Mouse (Mus musculus) ES-Bruce4 (cell line): ENCODE data around the gene Coil. TPM values are rescaled to one million over a fixed set of nuclear protein-coding genes. Genes with fewer than 3 reads are reported as not detected.

Source experiments
- H3K27ac ChIP-seq: 2 replicates; pipeline ENCODE4 v1.5.1; 2012; ENCODE audit warnings: low read length, inconsistent platforms; ENCODE audit not compliant: insufficient read depth
- H3K27me3 ChIP-seq: 2 replicates; pipeline ENCODE4 v1.6.1; 2012; ENCODE audit warnings: mild to moderate bottlenecking, low read length, inconsistent platforms; ENCODE audit not compliant: control insufficient read depth, poor library complexity, insufficient read depth, severe bottlenecking
- H3K36me3 ChIP-seq: 2 replicates; pipeline ENCODE4 v1.6.1; 2012; ENCODE audit warnings: inconsistent platforms, mild to moderate bottlenecking, low read length, moderate library complexity; ENCODE audit not compliant: control insufficient read depth, poor library complexity, insufficient read depth, severe bottlenecking
- H3K4me1 ChIP-seq: one replicate; pipeline ENCODE4 v1.8.1; 2011; ENCODE audit warnings: low read length; ENCODE audit not compliant: control insufficient read depth, insufficient read depth
- H3K4me3 ChIP-seq: 2 replicates; pipeline ENCODE4 v1.5.1; 2011; ENCODE audit warnings: low read depth, mild to moderate bottlenecking, low read length
- H3K9ac ChIP-seq: 2 replicates; pipeline ENCODE4 v1.6.1; 2012; ENCODE audit warnings: low read depth, mild to moderate bottlenecking, inconsistent platforms; ENCODE audit not compliant: poor library complexity, severe bottlenecking
- H3K9me3 ChIP-seq: replicated peaks from 2 replicates; pipeline ENCODE4 v1.6.1; 2012; ENCODE audit warnings: mild to moderate bottlenecking, low read length, inconsistent platforms; ENCODE audit not compliant: control insufficient read depth, poor library complexity, insufficient read depth, severe bottlenecking
- CTCF ChIP-seq: IDR thresholded peaks from one replicate; pipeline ENCODE4 v1.8.1; 2011; ENCODE audit warnings: low read depth, low read length
- EP300 ChIP-seq: IDR thresholded peaks from 2 replicates; pipeline ENCODE4 v1.6.1; 2011; ENCODE audit warnings: low read depth, low read length; ENCODE audit not compliant: insufficient read depth
- POLR2A ChIP-seq: IDR thresholded peaks from one replicate; pipeline ENCODE4 v1.8.1; 2011; ENCODE audit warnings: low read length; ENCODE audit not compliant: insufficient read depth
- polyA plus RNA-seq: library from polyadenylated mRNA; stranded (reverse); fragments of >200 nt; gene quantifications from 2 replicates; pipeline ENCODE4 v1.2.4, GENCODE M21; 2011; ENCODE audit warnings: low read depth; ENCODE audit not compliant: missing spikeins, insufficient read depth, insufficient read length

Gene Coil
- polyA plus RNA-seq, 1 experiment = 32.7 TPM

GRCm38 (mm10) chr11:89024181-89024881, 54.3 kb downstream of the Coil start:
- TF ChIP-seq POLR2A = no peak
- no peak for TF ChIP-seq EP300
- no peak for TF ChIP-seq CTCF
- no peak overlapping the region for H3K27ac ChIP-seq
- no peak overlapping the region for H3K9ac ChIP-seq
- H3K27me3 ChIP-seq = no peaks in the 10 kb centered on the region
- H3K4me3 ChIP-seq = no peak overlapping the region
- H3K36me3 ChIP-seq = peaks cover 1% of the 10 kb centered on the region; the same call in 1 of the 2 replicates
- no peaks in the 10 kb centered on the region for H3K9me3 ChIP-seq
- peaks cover 20% of the 10 kb centered on the region for H3K4me1 ChIP-seq

DNA sequence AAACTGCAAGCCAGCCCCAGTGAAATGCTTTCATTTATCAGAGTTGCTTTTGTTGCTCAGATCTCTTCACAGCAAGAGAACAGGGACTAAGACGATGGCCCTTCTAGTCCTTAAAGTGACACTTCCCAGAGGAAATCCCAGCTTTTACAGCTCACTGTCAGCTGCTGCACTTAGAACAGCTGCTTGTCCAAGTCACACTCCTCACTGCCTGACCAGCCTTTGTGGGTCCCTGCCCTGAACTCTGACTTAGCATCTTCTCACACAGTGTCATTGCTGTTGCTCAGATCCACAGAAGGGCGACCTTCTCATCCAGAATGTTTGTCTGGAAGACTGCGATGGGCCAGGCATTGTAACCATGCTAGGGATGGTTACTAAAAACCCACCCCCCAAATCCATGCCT, 55.6 kb downstream of the Coil start:
- Histone ChIP-seq H3K36me3 (no peaks in the 10 kb centered on the region), H3K4me3 (no peak overlapping the region), H3K9ac (no peak overlapping the region), H3K27me3 (no peaks in the 10 kb centered on the region), H3K4me1 (peaks cover 21% of the 10 kb centered on the region), H3K27ac (no peak overlapping the region), H3K9me3 (no peaks in the 10 kb centered on the region)
- TF ChIP-seq POLR2A (no peak), EP300 (no peak), CTCF (no peak)

DNA sequence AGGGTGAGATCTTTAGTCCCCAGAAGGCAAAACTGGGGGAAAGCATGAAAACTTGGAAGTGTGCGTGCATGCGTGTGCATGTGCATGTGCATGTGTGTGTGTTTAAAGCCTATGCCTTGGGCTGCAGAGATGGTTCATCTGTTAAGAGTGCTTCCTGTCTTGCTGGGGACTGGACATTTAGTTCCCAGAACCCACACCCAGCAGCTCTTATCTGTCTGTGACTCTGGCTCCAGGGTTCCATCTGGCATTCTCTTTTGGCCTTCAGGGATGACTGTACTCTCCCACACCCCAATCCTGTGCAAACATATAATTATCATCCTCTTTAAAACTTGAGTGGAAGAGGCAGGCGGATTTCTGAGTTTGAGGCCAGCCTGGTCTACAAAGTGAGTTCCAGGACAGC, 56.1 kb downstream of the Coil start:
- Histone ChIP-seq H3K36me3 (no peaks in the 10 kb centered on the region), H3K9ac (no peak overlapping the region), H3K4me1 (peaks cover 19% of the 10 kb centered on the region), H3K27ac (no peak overlapping the region), H3K9me3 (no peaks in the 10 kb centered on the region), H3K27me3 (no peaks in the 10 kb centered on the region), H3K4me3 (no peak overlapping the region)
- TF ChIP-seq EP300 (no peak), POLR2A (no peak), CTCF (no peak)

- H3K9me3 ChIP-seq = no peaks in the 10 kb centered on the region
These were observed 57.9 kb downstream of the Coil start for GRCm38 (mm10) chr11:89027955-89028361.

DNA sequence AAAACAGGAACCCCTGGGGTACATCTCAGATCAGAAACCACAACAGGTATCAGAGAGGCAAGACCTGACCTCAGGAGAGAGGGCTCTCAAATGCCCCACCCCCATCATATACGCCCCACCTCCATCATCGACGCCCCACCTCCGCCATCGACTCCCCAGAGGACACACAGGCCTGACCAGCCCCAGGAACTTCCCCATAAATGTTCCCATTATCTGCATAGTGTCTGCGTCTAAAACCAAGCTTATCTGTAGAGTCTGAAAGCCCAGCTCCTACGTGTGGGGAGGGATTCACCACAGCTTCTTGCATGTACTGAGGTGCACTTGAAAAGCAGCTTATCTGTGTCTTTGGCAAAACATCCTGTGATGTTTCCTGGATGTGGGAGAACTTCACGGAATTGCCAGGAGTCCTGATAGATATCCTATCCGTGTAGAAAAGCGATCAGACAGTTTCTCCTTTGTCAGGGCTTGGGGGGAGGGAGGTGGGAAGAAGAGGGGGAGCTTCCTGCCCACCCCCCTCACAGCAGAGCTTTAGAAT, 58.9 kb downstream of the Coil start:
- Histone ChIP-seq H3K27ac (no peak overlapping the region), H3K9me3 (no peaks in the 10 kb centered on the region), H3K36me3 (no peaks in the 10 kb centered on the region), H3K4me3 (no peak overlapping the region), H3K27me3 (no peaks in the 10 kb centered on the region), H3K9ac (no peak overlapping the region), H3K4me1 (peaks cover 12% of the 10 kb centered on the region)
- no peak for TF ChIP-seq EP300
- no peak for TF ChIP-seq POLR2A
- TF ChIP-seq CTCF = no peak

More at GRCm38 (mm10) chr11:89027955-89028361, 57.9 kb downstream of the Coil start:
- no peaks in the 10 kb centered on the region for H3K36me3 ChIP-seq
- no peak overlapping the region for H3K9ac ChIP-seq
- H3K27me3 ChIP-seq = no peaks in the 10 kb centered on the region
- H3K27ac ChIP-seq = no peak overlapping the region
- no peak overlapping the region for H3K4me3 ChIP-seq
- TF ChIP-seq CTCF = no peak
- TF ChIP-seq EP300 = 0 out of 2 replicates have a peak, but pooled peaks have one; percentile 23
- H3K4me1 ChIP-seq = peaks cover 12% of the 10 kb centered on the region

DNA sequence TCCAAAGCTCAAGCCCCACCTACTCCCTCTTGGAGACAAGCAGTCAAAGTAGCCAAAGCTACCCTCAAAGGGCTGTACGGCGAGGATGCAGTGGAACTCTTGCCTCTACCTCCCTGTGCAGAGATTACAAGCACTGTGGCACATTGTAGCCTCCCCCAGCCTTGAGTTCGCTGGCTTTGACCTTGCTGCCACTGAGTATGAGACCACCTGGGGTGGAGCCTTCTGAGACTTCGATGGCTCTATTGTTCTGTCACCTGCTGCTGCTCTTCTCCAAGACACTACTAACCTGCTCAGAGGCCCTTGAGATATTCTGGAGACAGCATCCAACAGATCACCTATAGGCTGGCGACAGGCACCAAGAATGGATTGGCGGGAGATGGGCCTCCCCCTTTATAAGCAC, 60.5 kb downstream of the Coil start:
- H3K27ac ChIP-seq = no peak overlapping the region
- no peaks in the 10 kb centered on the region for H3K27me3 ChIP-seq
- TF ChIP-seq POLR2A = no peak
- TF ChIP-seq EP300 = peak; percentile 84; the same call in 1 of the 2 replicates
- no peak for TF ChIP-seq CTCF
- H3K9ac ChIP-seq = no peak overlapping the region
- H3K4me3 ChIP-seq = no peak overlapping the region
- H3K36me3 ChIP-seq = no peaks in the 10 kb centered on the region
- H3K9me3 ChIP-seq = no peaks in the 10 kb centered on the region
- peaks cover 9% of the 10 kb centered on the region for H3K4me1 ChIP-seq
